Mouse (Mus musculus) megakaryocyte, embryonic 14.5 days (primary cell): ENCODE measurements around the gene Npc2. TPM values are rescaled to one million over a fixed set of nuclear protein-coding genes. Genes with fewer than 3 reads are reported as not detected.
A peak's percentile ranks its signal among the peaks of the same experiment; 100 is the strongest.

Experiments used
- H3K27me3 ChIP-seq: replicated peaks from 2 replicates; pipeline ENCODE3; 2012; ENCODE audit warnings: inconsistent platforms
- H3K36me3 ChIP-seq: replicated peaks from 2 replicates; pipeline ENCODE3; 2012; ENCODE audit warnings: low read length, inconsistent platforms, mixed read lengths
- H3K4me1 ChIP-seq: 2 replicates; pipeline ENCODE4 v1.6.1; 2012; ENCODE audit warnings: inconsistent platforms
- H3K4me3 ChIP-seq: replicated peaks from 2 replicates; pipeline ENCODE3; 2012; ENCODE audit warnings: moderate library complexity, mild to moderate bottlenecking, inconsistent platforms
- H3K9me3 ChIP-seq: 2 replicates; pipeline ENCODE4 v1.6.1; 2012; ENCODE audit warnings: inconsistent platforms
- FLI1 ChIP-seq: IDR thresholded peaks from 2 replicates; pipeline ENCODE4 v1.6.1; 2012; ENCODE audit warnings: low read length, inconsistent platforms, mixed read lengths
- GATA1 ChIP-seq: IDR thresholded peaks from 3 replicates; pipeline ENCODE4 v1.6.1; 2012; ENCODE audit warnings: mixed read lengths, low read length, inconsistent platforms, borderline replicate concordance
- polyA plus RNA-seq: library from polyadenylated mRNA; stranded (reverse); fragments of >175 nt; gene quantifications from 2 replicates; pipeline ENCODE4 v1.2.3, GENCODE M21; 2012; ENCODE audit warnings: low replicate concordance; ENCODE audit not compliant: insufficient read depth

Gene Npc2
- polyA plus RNA-seq, result 34.2 and 286 TPM in 2 replicates

GRCm38 (mm10) chr12:84772726-84773441 lies at the start of gene Npc2, which contains the start of gene Isca2:
Npc2 (minus strand) TSS chr12:84773152.
Isca2 (plus strand) TSS chr12:84773251.
- Histone ChIP-seq H3K4me3 (peak within 1 kb of the TSS; percentile 98), H3K27me3 (no peaks in the 10 kb centered on the region), H3K36me3 (peaks cover 42% of the 10 kb centered on the region), H3K4me1 (peaks cover 52% of the 10 kb centered on the region), H3K9me3 (no peaks in the 10 kb centered on the region)
- no peak for TF ChIP-seq FLI1
- TF ChIP-seq GATA1, result peak; percentile 99

- no peak for TF ChIP-seq FLI1
- 0 out of 3 replicates have a peak, but pooled peaks have one; percentile 6 for TF ChIP-seq GATA1
- Histone ChIP-seq H3K36me3 (no peaks in the 10 kb centered on the region), H3K9me3 (no peaks in the 10 kb centered on the region), H3K4me1 (peaks cover 85% of the 10 kb centered on the region), H3K27me3 (no peaks in the 10 kb centered on the region), H3K4me3 (no peak overlapping the region)
These were observed 46.5 kb upstream of the Npc2 start for GRCm38 (mm10) chr12:84819236-84820168.

GRCm38 (mm10) chr12:84818496-84818895 lies 45.5 kb upstream of the Npc2 start:
- no peaks in the 10 kb centered on the region for H3K36me3 ChIP-seq
- H3K4me3 ChIP-seq, result no peak overlapping the region
- no peaks in the 10 kb centered on the region for H3K9me3 ChIP-seq
- TF ChIP-seq GATA1 (no peak), FLI1 (no peak)
- no peaks in the 10 kb centered on the region for H3K27me3 ChIP-seq
- H3K4me1 ChIP-seq, result peaks cover 89% of the 10 kb centered on the region

- no peak for TF ChIP-seq GATA1
- TF ChIP-seq FLI1, result no peak
- H3K9me3 ChIP-seq, result no peaks in the 10 kb centered on the region
- no peak overlapping the region for H3K4me3 ChIP-seq
- peaks cover 15% of the 10 kb centered on the region for H3K27me3 ChIP-seq
- H3K4me1 ChIP-seq, result peaks cover 82% of the 10 kb centered on the region
- no peaks in the 10 kb centered on the region for H3K36me3 ChIP-seq
These were observed 41.8 kb upstream of the Npc2 start for GRCm38 (mm10) chr12:84814663-84815325.

GRCm38 (mm10) chr12:84813773-84814172 lies 40.8 kb upstream of the Npc2 start:
- TF ChIP-seq FLI1 (no peak), GATA1 (no peak)

GRCm38 (mm10) chr12:84812004-84812403 lies 39.1 kb upstream of the Npc2 start:
- Histone ChIP-seq H3K4me3 (no peak overlapping the region), H3K36me3 (no peaks in the 10 kb centered on the region), H3K4me1 (peaks cover 81% of the 10 kb centered on the region), H3K9me3 (no peaks in the 10 kb centered on the region), H3K27me3 (peaks cover 38% of the 10 kb centered on the region)
- TF ChIP-seq FLI1 (no peak), GATA1 (no peak)

More at GRCm38 (mm10) chr12:84813773-84814172, 40.8 kb upstream of the Npc2 start:
- Histone ChIP-seq H3K4me3 (no peak overlapping the region), H3K27me3 (peaks cover 23% of the 10 kb centered on the region), H3K4me1 (peaks cover 82% of the 10 kb centered on the region), H3K9me3 (no peaks in the 10 kb centered on the region), H3K36me3 (no peaks in the 10 kb centered on the region)

GRCm38 (mm10) chr12:84811510-84811909 lies 38.6 kb upstream of the Npc2 start:
- Histone ChIP-seq H3K36me3 (no peaks in the 10 kb centered on the region), H3K4me3 (no peak overlapping the region), H3K27me3 (peaks cover 43% of the 10 kb centered on the region), H3K9me3 (no peaks in the 10 kb centered on the region), H3K4me1 (peaks cover 81% of the 10 kb centered on the region)
- no peak for TF ChIP-seq FLI1
- TF ChIP-seq GATA1, result no peak

- H3K27me3 ChIP-seq, result peaks cover 50% of the 10 kb centered on the region
- H3K36me3 ChIP-seq, result no peaks in the 10 kb centered on the region
- TF ChIP-seq GATA1, result no peak
- TF ChIP-seq FLI1, result no peak
- H3K4me3 ChIP-seq, result peak overlapping the region; percentile 11
- peaks cover 79% of the 10 kb centered on the region for H3K4me1 ChIP-seq
- no peaks in the 10 kb centered on the region for H3K9me3 ChIP-seq
These were observed 37.9 kb upstream of the Npc2 start for GRCm38 (mm10) chr12:84810810-84811209.

GRCm38 (mm10) chr12:84809033-84809432 lies 36.1 kb upstream of the Npc2 start:
- peaks cover 66% of the 10 kb centered on the region for H3K27me3 ChIP-seq
- no peak for TF ChIP-seq GATA1
- no peak for TF ChIP-seq FLI1
- H3K36me3 ChIP-seq, result no peaks in the 10 kb centered on the region
- no peak overlapping the region for H3K4me3 ChIP-seq
- H3K9me3 ChIP-seq, result no peaks in the 10 kb centered on the region
- H3K4me1 ChIP-seq, result peaks cover 75% of the 10 kb centered on the region
